Mouse (Mus musculus): Measurements from ENCODE around the gene Pigk. TPM values are rescaled to one million over a fixed set of nuclear protein-coding genes. Genes with fewer than 3 reads are reported as not detected.

The Pigk gene
- total RNA-seq, 2 experiments from 2014 or later = 44.1 to 45.0 TPM

DNA sequence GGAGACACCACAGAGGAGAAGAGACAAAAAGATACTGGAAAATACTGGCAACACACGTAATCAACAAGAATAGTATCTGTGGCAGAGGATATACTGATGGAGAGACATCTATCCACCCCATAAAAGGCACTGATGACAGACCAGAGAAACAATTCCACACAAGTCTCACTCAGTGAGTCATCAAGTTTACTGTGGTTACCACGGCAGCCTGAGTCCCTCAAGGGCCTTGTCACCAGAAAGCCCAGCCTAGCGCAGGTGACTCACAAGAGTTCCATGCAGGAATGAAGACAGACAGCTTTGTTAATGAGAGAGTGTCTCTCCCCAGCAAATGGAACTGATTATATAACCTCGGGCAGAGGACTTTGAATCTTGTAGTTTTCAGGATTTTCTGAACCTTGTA lies 100.0 kb downstream of the Pigk start:
- intact Hi-C loops (cut with DNase I) = no loop called here
- DNase-seq (ENCODE audit: low spot score in 2 of 2) = peak in 1 of 2 experiments; percentile 31

DNA sequence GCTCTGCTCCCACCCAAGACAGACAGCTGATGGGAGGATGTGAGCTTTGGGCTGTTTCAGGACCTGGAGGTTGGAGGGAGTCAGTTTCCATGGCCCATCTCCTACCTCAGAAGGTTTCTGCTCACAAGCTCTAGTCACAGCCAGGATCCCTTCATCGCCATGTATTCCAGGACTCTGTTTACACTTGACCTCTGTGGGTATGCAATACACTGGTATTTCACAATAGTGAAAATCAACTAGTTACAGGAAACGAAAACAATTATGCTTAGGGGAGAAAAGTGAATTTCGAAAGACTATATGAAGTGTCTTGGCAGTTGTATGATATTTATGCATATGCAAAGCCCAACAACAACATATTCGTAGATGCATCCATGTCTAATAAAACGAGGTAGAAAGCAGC lies 101.2 kb downstream of the Pigk start:
- intact Hi-C loops (cut with DNase I) = no loop called here
- no peak for DNase-seq (ENCODE audit: low spot score in 2 of 2)

DNA sequence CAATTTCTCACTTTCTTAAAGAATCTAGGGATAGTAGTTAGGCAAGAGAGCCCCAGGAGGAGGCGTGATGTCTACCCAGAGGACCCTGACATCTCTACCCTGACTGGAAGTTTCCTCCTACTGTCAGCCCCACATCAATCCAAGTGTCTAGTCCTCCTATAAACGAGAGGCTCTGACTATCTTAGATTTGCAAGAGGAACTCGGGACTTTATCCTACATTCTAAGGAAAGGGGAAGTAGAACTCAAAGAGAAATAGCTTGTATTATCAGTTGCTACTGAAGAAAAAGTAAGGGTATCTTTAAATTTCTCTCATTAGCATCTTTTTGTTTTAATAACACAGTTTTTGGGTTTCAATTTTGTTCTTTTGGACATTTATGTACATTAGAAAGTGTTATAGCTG lies 106.5 kb downstream of the Pigk start:
- intact Hi-C loops (cut with DNase I) = no loop called here
- DNase-seq (ENCODE audit: low spot score in 2 of 2) = no peak

DNA sequence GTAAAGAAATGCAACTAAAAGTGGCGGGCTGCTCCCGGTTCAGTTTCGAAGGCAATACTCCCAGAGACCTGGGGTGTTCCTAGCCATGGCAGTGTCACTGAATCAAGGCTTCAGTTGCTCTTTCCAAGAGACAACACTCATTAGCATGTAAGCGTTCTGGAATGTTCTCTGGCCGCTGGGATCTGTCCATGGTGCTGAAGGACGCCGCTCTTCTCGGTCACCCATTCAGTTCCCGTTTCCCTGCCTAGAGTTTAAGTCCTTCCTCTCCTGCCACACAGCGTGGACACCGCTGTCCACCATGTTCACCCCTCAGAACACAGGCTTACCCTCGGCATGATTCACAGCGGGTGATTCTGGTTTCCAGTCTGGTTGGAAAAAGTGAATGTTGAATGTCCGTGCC lies 107.3 kb downstream of the Pigk start:
- peak in 1 of 2 experiments; percentile 35 for DNase-seq (ENCODE audit: low spot score in 2 of 2)

DNA sequence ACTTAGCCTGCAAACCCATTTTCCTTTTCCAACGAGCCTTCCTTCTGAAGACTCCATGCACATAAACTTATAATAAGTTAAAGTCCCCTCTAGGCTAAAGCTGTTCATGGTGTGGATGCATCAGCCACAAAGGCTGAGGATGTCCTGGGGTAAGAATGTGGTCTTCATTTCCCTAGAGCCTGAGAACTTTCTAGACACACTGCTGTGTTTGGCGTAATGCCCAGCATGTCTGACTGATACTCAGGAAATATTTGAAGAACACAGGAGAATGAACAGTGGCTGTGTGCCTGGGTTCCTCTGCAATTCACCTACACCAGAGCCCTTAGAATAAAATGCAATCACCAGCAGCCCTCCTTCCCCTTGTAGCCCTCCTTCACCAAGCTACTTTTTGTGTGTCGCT lies 117.5 kb downstream of the Pigk start:
- DNase-seq (ENCODE audit: low spot score in 2 of 2) = peak in 1 of 2 experiments; percentile 18
- intact Hi-C loops (cut with DNase I) = no loop called here

More for the DNA sequence above, 107.3 kb downstream of the Pigk start:
- intact Hi-C loops (cut with DNase I) = no loop called here

DNA sequence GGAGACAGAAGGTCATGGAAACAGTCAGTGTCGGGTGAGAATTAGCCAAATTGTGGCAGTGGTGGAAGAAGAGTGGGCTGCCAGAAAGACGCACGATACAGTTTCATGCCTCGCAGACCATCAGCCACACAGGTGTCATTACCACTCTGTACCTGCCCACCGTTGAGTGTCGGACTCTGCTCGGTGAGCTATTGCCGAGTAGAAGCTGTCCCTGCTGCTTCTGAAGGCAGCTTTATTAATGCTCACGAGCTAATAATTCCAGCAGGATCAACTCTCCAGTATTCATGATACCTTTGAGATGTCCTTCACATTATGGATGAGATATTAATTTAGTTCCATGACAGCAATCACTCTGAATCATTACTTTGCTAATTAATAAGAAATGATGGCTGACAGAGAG lies 118.1 kb downstream of the Pigk start:
- DNase-seq (ENCODE audit: low spot score in 2 of 2) = no peak
- intact Hi-C loops (cut with DNase I) = no loop called here

DNA sequence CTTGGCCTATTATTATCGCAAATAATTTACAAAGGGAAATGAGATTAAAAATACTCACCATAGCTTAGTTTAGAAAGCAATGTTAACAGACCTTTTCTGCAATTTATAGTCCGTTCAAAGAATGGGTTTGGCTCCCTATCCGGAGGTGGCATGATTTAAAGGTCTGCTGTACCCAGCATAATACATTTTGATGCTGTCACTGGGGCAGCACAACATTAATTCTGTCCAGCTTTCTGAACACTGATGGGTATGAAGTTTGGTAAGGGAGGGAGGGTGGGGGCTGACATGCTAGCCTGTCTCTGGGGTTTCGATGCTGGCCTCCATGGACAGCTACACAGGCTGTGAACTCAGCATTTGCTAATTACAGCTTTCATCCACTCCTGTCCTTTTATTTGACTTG lies 118.5 kb downstream of the Pigk start:
- intact Hi-C loops (cut with DNase I) = no loop called here
- DNase-seq (ENCODE audit: low spot score in 2 of 2) = no peak

DNA sequence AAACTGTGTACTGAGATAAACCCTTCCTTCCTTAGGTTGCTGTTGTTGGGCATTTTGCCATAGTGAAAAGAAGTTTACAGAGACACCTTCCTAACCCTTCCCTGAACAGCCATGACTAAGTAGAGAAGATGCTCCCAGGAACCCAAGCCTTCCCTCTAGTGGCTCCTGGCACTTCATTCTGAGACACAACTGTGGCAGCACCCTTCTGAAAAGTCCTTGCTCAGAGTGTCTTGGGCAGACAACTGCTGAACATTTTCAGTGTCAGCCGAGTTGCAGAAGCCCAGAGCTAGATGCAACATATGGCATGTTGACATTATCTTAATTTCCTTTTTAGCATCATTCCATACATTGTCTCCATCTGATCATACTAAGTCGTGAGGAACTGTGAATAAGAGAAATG lies 123.5 kb downstream of the Pigk start:
- intact Hi-C loops (cut with DNase I) = no loop called here
- no peak for DNase-seq (ENCODE audit: low spot score in 2 of 2)

DNA sequence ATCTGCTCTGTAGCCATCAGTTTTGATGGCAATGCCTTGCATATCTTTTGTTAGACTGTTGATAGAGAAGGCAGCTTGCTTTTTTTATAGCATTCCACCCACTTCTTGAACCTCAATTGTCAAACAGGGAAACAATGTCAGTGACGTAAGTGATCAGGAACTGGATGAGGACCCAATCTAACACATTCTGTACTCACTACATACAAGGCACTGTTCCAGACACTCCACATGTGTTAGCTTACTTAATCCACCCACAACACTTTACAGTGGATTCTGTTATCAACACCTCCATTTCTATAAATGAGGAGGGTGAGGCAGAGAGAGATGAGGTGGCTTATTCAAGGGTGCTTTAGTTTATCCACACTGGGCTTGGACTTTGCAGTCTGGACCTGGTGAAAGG lies 124.0 kb downstream of the Pigk start:
- peak in 1 of 2 experiments; percentile 58 for DNase-seq (ENCODE audit: low spot score in 2 of 2)
- intact Hi-C loops (cut with DNase I) = no loop called here

DNA sequence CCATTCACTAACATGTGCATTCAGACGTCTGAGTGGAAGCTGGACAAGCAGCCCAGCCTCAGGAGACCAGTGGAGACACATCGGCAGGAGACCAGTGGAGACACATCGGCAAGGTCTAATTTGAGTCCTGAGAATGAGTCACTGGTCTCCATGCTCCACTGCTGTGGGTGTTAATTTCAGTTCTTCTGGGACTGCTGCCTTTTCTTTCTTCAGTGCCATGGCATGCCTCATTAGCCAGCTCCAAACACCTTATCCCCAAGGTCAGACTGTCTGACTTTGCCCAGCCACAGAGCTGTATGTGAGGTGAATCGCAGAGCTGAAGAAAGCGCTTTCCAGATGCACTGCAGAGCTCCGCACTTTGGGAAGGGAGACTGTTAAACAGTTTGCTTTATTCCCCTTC lies 127.4 kb downstream of the Pigk start:
- intact Hi-C loops (cut with DNase I) = no loop called here
- DNase-seq (ENCODE audit: low spot score in 2 of 2) = no peak

DNA sequence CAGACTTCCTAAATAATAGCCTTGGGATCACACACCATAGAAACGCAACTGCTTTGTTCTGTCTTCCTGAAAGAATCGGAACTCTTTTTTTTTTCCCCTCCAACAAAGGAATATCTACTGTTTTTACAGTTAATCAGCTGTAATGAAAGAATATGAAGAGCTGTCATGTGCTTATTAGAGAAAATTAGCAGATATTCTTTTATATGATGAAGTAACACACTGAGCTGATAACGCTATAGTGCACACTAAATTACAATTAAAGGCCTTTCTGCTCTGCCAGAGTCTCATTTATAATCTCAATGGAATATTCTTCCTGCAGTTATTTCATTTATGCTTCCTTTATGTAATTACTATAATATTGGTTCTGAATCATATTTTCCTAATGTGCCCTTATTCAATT lies 128.7 kb downstream of the Pigk start:
- DNase-seq (ENCODE audit: low spot score in 2 of 2) = no peak
- intact Hi-C loops (cut with DNase I) = no loop called here

DNA sequence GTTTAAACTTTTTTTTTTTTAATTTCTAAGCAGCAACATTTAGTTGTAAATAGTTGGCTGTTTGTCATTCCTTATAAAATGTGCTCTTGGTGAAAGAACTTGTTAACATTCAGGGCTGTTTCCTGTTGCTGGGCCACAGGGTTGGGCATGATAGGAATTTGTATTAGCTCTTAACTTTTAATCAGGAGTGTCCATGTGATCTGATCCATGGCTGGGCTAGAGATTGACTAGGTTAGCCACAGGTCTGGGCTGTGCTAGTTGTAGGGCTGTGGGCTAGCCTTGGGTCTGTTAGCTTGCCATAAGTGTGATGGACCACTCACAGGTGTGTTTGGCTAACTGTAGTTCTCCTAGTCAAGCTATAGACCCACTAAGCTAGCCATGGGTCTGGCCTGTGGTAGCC lies 130.0 kb downstream of the Pigk start:
- intact Hi-C loops (cut with DNase I) = no loop called here
- DNase-seq (ENCODE audit: low spot score in 2 of 2) = no peak

DNA sequence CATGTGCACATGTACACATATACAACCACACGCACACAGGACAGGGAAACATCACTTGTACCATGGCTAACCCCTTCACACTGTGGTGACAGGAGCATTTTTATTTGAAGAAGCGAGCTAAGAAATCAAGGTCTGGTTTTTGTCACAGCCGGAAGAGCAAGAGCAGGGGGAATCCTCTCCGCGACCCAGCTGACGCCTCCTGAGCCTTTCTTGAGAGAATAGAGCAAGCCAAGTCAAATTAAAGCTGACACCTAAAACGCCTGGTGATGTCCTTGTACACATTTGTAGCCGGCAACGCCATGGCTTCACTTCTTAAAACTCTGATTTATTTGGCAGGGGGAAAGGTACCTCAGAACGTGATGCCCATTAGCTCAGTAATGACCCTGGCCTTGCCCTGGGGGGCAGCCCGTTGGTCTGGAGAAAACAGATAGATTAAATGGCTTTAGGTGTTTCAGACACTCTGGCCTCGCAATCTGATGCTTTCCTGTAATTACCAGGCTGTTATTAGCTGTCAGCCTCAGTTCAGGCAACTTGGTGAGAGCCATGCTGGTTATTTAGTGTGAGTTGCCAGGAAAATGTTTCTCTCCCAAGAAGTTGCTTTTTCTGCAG lies 141.2 kb downstream of the Pigk start:
- intact Hi-C loops (cut with DNase I) = no loop called here
- no peak for DNase-seq (ENCODE audit: low spot score in 2 of 2)

DNA sequence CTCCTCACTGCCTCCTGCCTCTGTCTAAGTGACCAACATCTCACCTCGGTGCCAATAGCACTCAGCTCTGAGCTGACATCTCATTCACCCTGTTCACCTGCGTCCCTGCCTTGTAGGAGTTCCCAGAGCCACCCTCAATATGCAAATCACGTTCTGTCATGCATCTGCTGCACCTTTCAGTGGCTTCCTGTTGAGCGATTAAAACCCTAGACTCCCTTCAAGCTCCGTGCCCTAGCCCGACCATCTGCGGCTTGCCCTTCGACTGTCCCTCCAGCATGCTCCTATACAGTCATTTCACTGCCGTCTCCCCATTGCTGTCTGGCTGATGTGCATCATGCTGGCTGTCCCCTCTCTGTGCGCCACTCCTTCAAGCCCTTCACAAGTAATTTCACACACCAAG lies 142.2 kb downstream of the Pigk start:
- no peak for DNase-seq (ENCODE audit: low spot score in 2 of 2)
- intact Hi-C loops (cut with DNase I) = no loop called here

DNA sequence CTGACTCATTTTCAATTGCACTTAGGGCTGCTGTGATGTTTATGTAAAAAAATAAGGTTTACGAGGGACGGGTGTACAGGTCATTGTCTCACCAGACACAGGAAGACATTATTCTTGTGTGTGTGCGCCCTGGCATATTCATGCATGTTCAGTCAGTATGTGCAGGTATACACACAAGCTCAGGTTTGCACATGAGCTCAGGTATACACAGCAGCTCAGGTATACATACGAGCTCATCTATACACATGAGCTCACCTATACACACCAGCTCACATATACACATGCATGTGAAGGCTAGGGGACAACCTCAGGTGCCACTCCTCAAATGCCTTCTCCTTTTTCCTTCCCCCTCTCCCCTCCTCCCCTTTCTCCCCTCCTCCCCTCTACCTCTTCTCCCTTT lies 147.6 kb downstream of the Pigk start:
- no peak for DNase-seq (ENCODE audit: low spot score in 2 of 2)
- intact Hi-C loops (cut with DNase I) = no loop called here

DNA sequence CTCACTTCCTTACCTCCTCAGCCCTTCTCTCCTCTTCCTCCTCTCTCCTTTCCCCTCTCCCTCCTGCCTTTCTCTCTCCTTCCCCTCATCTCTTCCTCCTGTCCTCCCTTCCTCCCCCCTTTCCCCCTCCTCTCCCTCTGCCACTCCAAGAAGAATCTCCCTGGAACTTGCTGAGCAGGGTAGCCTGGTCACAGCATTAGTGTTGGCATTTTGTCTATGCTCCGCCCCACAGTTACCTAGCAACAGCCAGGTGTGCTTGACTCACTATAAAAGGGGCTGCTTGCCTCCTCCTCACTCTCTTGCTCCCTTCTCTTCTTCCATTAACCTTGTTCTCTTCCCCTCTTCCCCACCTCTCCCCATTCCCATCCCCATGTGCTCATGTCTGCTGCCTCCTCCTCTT lies 148.1 kb downstream of the Pigk start:
- intact Hi-C loops (cut with DNase I) = no loop called here
- DNase-seq (ENCODE audit: low spot score in 2 of 2) = no peak

DNA sequence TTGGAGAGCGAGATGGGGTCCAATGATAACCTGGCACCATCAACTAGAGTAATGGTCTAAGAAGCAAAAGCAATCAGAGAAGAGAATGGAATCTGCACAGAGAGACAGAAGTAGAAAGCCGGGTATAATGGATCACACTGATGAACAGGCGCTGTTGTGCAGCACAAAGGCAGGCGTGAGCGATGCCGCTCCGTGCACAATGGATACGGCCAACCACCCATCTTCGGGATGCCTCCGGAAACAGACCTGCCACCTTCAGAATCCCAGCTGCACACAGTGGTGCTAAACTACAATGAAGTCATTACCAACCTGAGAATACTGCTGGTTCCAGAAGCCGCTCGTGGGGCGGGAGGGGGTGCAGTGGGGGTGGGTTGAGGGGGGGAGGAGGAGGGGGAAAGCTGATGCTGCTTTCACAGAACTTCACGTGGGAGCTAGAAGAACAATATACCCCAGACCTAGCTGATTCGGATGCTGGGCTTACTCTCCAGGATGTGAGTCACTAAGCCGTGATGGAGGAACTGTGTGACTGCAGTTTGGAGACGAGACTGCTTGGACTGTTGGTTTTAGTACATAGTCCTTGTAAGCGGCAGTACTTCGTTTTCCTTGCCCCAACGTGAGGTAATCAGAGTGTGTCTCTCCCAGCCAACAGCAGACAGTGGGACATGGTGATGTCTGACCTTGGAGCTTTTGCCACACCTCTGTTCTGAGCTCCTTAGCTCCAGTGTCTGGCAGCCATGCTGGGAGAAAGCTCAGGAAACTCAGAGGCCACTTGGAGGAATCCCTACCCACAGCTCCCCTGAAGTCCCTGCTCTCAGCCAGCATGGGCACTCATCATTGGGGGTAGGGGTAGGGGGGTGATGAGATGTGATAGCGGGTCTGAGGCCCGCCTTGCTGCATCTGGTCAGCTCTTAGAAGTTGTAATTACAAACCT lies 152.4 kb downstream of the Pigk start:
- intact Hi-C loops (cut with DNase I) = no loop called here
- no peak for DNase-seq (ENCODE audit: low spot score in 2 of 2)

DNA sequence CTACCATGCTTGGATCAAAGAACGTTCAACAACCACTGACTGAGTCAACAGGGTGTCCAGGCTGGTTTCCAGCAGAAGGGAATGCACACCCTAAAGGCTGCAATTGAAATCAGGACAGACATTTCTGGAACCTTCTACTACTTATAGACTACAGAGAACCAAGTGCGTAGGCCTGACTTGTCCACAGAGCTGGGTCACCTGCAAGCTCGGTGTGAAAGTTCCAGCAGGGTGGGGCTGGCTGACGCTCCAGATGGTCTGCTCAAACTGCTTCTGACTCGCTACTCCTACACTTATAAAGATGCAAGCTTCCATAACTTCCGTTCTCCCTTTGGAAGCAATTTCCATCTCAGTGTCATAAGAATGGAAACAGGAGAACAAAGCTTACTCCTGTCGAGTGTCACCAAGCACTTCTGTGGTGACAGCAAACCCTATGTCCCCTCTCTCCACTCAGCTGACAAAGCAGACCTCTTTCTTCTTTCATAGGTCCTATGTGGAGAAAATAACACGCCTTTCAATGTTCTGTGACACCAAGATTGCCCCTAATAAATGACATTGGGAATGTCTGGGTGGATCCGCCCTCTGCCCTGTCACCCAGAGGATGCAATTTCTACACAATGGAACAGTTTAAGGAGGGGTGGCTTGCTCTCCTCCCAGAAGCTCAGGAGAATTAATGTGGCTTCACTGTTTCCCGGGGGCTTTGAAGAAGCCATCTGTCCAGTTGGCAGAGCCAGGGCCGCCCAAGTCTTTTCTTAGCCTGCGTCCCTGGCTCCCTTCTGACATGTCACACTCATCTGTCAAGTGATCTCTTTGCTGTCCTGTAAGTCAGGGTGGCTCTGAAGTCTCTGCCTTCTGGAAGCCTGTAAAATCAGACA lies 154.0 kb downstream of the Pigk start:
- DNase-seq (ENCODE audit: low spot score in 2 of 2) = peak in 1 of 2 experiments; percentile 54
- intact Hi-C loops (cut with DNase I) = no loop called here

DNA sequence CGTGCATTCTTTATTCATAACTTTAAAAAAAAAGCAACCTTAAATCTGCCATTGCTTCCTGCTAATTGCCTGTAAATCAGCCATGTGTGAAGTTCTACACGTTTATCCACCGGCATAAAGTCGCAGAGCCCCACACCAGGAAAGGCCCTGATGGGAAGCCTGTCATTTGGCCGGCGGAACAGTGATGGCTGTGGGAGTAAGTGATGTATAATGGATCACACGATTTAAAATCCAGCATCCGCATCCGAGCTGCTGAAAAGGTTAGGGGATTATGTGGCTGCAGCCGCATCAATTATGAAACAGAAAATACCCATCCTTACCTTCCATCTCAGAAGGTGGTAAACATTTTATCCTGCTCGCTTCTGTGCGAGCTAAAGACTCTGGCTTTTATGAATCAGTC lies 158.2 kb downstream of the Pigk start:
- intact Hi-C loops (cut with DNase I) = no loop called here
- no peak for DNase-seq (ENCODE audit: low spot score in 2 of 2)

DNA sequence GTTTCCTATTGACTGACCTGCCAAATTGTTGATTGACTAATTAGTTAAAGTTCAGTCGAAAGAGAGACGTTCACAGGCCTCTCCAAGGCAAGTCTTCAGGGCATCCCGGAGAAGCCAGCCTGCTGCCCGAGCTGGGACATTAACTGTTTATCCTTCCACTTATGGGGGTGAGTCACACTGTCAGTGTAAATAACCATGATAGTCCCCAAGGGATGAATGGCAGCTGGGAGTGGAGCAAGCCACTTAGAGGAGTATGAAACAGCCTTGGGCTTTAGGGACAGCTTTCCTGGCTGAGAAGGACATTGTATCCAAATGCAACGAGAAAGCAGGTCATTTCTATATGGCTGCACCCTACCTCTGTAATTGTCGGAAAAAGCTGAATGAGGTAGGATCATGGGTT lies 158.7 kb downstream of the Pigk start:
- intact Hi-C loops (cut with DNase I) = no loop called here
- DNase-seq (ENCODE audit: low spot score in 2 of 2) = no peak

All from left cerebral cortex, postnatal 14 days (tissue).